Comparison of ENCODE assay signal across 8 mouse cellular contexts in the genomic region with DNA sequence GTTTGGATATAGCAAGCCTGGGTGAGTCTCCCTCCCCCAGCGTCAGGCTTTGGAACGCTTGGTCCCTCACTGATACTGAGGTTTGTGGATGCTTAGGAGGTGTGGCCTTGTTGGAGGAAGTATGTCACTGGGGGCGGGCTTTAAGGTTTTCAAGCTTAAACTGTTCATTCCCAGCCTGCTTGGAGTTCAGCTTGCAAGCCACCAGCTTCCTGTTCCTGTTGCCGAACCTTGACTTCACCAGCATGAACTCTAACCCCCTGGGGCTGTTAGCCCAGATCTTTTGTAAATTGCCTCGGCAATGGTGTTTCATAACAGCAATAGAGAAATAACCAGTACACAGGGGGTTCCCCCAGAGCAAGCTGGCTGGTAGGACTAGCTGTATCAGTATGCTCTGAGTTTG.
DNase-seq lines count a peak whose midpoint lies in the region; ATAC-seq lines count a peak whose summit lies in the region.

No protein-coding gene starts in this region.

- no peak for ATAC-seq in hindbrain, embryonic 14.5 days (ENCODE audit: low FRiP score)

- 68% methylated on average over 5 of the region's 5 CpGs for WGBS in hindbrain, embryonic 10.5 days
- WGBS in hindbrain, embryonic 14.5 days: 68% methylated on average over 5 of the region's 5 CpGs

- peak overlapping the region; percentile 75; the same call in 1 of the 2 replicates for H3K27ac ChIP-seq in hindbrain, embryonic 10.5 days
- no peak overlapping the region for H3K27ac ChIP-seq in hindbrain, embryonic 14.5 days

- no peak overlapping the region for H3K4me3 ChIP-seq in hindbrain, embryonic 10.5 days
- H3K4me3 ChIP-seq in hindbrain, embryonic 14.5 days (replicated peaks; ENCODE audit: low read length): no peak overlapping the region

- peak; percentile 12 for DNase-seq in hindbrain, embryonic 10.5 days (ENCODE audit: low spot score)
- no peak for DNase-seq in hindbrain, embryonic 14.5 days (ENCODE audit: low spot score)
- peak; percentile 21 for DNase-seq in CD4-positive, CD25-positive, alpha-beta regulatory T cell, adult 2 months (ENCODE audit: low read depth, low spot score)
- peak; percentile 52 for DNase-seq in adrenal gland, postnatal 14 days
- peak; percentile 17 to 41 for DNase-seq in kidney, adult 8-10 months
- DNase-seq in splenic B cell, adult 2 months (ENCODE audit: low read depth, low spot score): peak; percentile 14
- no peak for DNase-seq in gastrocnemius, postnatal 25 days
- DNase-seq in spleen, adult 12 weeks (ENCODE audit: low spot score): no peak

- H3K9me3 ChIP-seq in hindbrain, embryonic 10.5 days: no peaks in the 10 kb centered on the region; the same call in 1 of the 2 replicates
- H3K9me3 ChIP-seq in hindbrain, embryonic 14.5 days (ENCODE audit: control insufficient read depth, low read length): no peaks in the 10 kb centered on the region

- peaks cover 24% of the 10 kb centered on the region for H3K4me1 ChIP-seq in hindbrain, embryonic 10.5 days (replicated peaks)
- H3K4me1 ChIP-seq in hindbrain, embryonic 14.5 days (replicated peaks; ENCODE audit: control insufficient read depth, insufficient read depth, low read length): 0 out of 2 replicates have a peak, but pooled peaks cover 9% of the 10 kb centered on the region

- H3K36me3 ChIP-seq in hindbrain, embryonic 10.5 days: no peaks in the 10 kb centered on the region
- no peaks in the 10 kb centered on the region for H3K36me3 ChIP-seq in hindbrain, embryonic 14.5 days (replicated peaks; ENCODE audit: control insufficient read depth, insufficient read depth)
- no peaks in the 10 kb centered on the region for H3K36me3 ChIP-seq in splenic B cell, adult 2 months (ENCODE audit: control insufficient read depth, insufficient read depth, low read length, poor library complexity, severe bottlenecking)

- H3K9ac ChIP-seq in hindbrain, embryonic 14.5 days: no peak overlapping the region

- no peaks in the 10 kb centered on the region for H3K27me3 ChIP-seq in hindbrain, embryonic 10.5 days (ENCODE audit: insufficient read depth, poor library complexity, severe bottlenecking)
- no peaks in the 10 kb centered on the region for H3K27me3 ChIP-seq in hindbrain, embryonic 14.5 days (ENCODE audit: control insufficient read depth, insufficient read depth, low read length)
- no peaks in the 10 kb centered on the region for H3K27me3 ChIP-seq in splenic B cell, adult 2 months (ENCODE audit: control insufficient read depth, insufficient read depth, low read length, poor library complexity, severe bottlenecking)

- H3K4me2 ChIP-seq in hindbrain, embryonic 14.5 days (replicated peaks): no peak overlapping the region

Comparison
In these comparisons a context has a peak if more than half of its experiments do, and no peak if none do; other contexts are left out.
1. DNase-seq: peak in hindbrain, embryonic 10.5 days (single experiment), CD4-positive, CD25-positive, alpha-beta regulatory T cell, adult 2 months (single experiment), adrenal gland, postnatal 14 days (single experiment), kidney, adult 8-10 months (2 of 2) and splenic B cell, adult 2 months (single experiment); none in hindbrain, embryonic 14.5 days (single experiment), gastrocnemius, postnatal 25 days (single experiment) and spleen, adult 12 weeks (single experiment).